Mouse (Mus musculus) lung, adult 2 months (tissue): ENCODE results near the gene Trappc6a. TPM values are rescaled to one million over a fixed set of nuclear protein-coding genes. Genes with fewer than 3 reads are reported as not detected.
A peak's percentile ranks its signal among the peaks of the same experiment; 100 is the strongest.

Experiments used
- DNase-seq: peaks from one replicate; pipeline ENCODE4 v3.0.0; 2022
- H3K4me1 ChIP-seq: fragments of 200-500 bp; 2 replicates; pipeline ENCODE4 v1.6.1; 2011; ENCODE audit warnings: low read length; ENCODE audit not compliant: control insufficient read depth, insufficient read depth
- H3K4me3 ChIP-seq: fragments of 200-500 bp; replicated peaks from 2 replicates; pipeline ENCODE3; 2011; ENCODE audit warnings: low read depth, mild to moderate bottlenecking, control low read depth, low read length; ENCODE audit errors: extremely low read depth
- CTCF ChIP-seq: fragments of 200-500 bp; IDR thresholded peaks from 2 replicates; pipeline ENCODE4 v1.5.1; 2011; ENCODE audit warnings: mild to moderate bottlenecking, low read length, control low read depth; ENCODE audit not compliant: insufficient read depth
- POLR2A ChIP-seq: fragments of 200-500 bp; IDR thresholded peaks from 2 replicates; pipeline ENCODE4 v1.6.1; 2011; ENCODE audit warnings: low read depth, mild to moderate bottlenecking, control low read depth, low read length, borderline replicate concordance; ENCODE audit errors: extremely low read depth
- WGBS: fragments of 180-500 bp; shearing (Covaris S2); methylation state at CpG from one replicate; pipeline ENCODE4 v1.1.7; 2018; 5-methylcytosine and 5-hydroxymethylcytosine counted together
- polyA plus RNA-seq: library from polyadenylated mRNA; depleted of rRNA; stranded (reverse); fragments of >200 nt; gene quantifications from 2 replicates; pipeline ENCODE4 v1.2.3, GENCODE M21; 2012

Trappc6a gene
- polyA plus RNA-seq, 1 experiment: 63.1 TPM

DNA sequence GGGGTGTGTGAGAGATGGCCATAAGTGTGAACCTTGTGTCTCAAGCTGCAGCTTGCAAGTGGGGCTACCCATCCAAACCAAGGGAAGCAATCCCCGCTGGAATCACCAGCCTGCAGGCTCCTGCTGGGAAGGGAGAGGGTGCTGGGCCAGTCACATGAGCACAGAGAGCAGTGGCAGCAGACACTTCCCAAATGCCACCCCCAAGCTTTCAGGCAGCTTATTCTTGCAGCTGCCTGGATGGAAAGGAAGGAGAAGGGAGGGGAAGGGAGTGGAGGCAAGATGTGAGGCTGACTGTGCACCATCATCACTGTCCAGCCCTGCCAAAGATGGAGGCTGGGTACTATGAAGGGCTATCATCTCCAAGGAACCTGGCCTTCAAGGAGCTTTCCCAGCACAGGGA lies 46.0 kb downstream of the Trappc6a start:
- 62% methylated on average over 1 of the region's 1 CpGs for WGBS
- Histone ChIP-seq H3K4me3 (no peak overlapping the region), H3K4me1 (peaks cover 12% of the 10 kb centered on the region)
- TF ChIP-seq POLR2A (no peak), CTCF (no peak)
- no peak for DNase-seq

DNA sequence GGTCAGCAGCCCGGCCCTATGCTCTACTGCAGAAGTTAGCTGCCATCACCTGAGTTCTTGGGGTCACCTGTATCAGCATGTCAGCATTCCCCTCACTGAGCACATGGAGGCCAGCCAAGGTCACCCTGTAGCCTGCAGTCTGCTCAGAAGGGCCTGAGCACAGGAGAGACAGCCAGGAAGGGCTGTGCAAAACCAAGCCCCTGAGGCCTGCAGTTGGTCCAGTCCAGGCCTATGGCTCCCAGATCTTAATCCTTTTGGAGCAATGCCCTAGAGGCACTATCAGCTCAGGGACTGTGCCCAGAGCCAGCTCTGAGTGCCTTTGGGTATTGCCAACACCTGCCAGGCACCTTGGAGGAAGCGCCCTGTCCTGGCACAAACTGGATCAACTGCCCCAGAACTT lies 48.9 kb downstream of the Trappc6a start:
- 76% methylated on average over 2 of the region's 2 CpGs for WGBS
- H3K4me1 ChIP-seq: peaks cover 25% of the 10 kb centered on the region
- no peak for TF ChIP-seq CTCF
- TF ChIP-seq POLR2A: no peak
- no peak for DNase-seq
- no peak overlapping the region for H3K4me3 ChIP-seq

DNA sequence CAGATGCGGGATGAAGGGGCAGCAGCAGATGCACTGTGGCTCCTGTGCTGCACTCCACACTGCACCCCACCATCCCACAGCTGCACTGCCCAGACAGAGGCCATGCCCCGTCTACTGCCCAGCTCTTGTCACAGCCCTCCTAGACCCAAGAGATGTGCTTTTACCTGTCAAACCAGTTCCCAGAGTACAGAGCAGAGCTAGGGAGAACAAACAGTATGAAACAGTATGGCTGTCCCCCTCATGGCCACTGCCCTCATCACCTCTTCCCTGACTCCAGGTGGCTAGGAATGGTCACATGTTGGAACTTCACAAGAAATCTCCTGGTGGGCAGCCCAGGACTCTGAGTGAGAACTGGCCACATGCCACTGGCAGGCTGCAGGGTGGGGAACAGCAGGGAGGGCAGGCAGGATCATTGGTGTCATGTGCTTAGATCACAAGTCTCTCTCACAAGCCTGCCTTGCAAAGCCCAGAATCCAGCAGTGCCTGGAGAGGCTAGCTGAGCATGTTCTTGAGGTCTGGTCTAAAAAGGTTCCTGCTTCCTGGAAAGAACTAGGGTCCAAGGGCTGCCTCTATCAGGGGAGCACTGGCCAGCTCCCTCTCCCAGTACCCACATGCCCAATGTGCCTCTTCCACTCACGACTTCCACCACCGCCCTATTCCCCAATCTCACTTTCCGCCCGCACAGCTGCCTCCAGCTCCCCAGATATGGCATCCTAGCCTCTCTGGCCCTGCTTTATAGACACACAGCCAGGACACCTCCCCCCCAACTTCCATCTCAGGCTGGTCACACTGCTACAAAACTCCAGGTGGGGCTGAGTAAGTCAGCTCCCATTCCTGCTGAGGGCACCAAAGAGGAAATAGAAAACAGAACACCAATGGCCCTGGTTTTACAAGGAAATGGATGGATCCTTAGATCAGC lies 50.0 kb downstream of the Trappc6a start:
- DNase-seq: no peak
- 76% methylated on average over 6 of the region's 6 CpGs for WGBS
- TF ChIP-seq CTCF: no peak
- TF ChIP-seq POLR2A: no peak
- peaks cover 25% of the 10 kb centered on the region for H3K4me1 ChIP-seq
- H3K4me3 ChIP-seq: no peak overlapping the region

DNA sequence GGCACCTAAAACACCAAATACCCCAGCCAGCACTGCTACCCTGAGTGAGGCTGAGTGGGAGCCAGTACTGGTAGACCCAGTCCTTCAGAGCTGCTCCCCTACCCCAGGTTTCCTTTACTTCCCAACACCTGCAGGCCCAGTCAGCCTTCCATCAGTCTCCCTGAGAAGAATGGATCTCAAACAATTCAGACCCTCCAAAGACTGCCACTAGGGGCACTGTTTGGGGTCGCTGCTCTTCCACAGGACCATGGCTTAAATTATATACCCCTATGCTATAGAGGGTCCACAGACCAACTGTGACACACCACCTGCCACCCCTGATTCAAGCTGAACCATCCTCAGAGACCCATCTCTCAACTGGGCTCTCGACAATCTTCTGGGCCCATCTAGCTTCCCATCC lies 50.8 kb downstream of the Trappc6a start:
- Histone ChIP-seq H3K4me1 (peaks cover 25% of the 10 kb centered on the region), H3K4me3 (no peak overlapping the region)
- TF ChIP-seq POLR2A (no peak), CTCF (peak; percentile 31; the same call in 1 of the 2 replicates)
- 44% methylated on average over 2 of the region's 2 CpGs for WGBS
- no peak for DNase-seq

DNA sequence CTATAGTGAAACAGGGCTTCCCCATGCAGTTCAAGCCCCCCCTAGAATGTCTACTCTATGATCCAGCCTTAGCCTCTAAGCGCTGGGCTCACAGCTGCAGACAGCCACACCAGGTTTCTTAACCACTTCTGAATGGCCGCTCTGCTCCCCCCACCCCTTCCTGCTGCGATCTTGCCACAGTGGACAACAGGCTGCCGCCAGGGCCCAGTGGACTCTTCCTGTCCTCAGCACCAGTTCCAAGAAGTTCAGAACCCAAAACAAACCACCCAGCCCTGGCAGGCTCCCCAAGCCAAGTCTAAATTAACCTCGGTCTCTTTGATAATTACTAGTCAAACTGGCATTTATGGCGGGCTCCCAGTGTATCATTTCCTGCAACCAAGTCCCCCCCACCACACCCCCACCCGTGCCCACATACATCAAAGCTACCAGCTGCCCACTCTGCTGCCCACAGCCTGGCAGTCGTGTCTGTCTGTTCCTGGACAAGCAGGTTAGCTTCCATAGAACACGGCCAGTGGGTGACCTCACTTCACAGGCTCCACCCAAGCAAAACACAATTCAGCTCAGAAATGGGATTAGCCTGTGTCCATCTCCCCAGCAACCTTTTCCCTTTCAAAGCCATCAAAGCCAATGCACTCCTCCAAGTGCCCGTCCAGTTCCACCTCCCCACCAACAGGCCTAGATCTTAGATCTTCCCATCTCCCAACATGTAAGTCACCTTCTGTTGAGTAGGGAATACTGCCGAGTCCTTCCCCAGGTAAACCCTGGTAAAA lies 52.5 kb downstream of the Trappc6a start:
- WGBS: 4% methylated on average over 11 of the region's 11 CpGs
- no peak for DNase-seq
- TF ChIP-seq POLR2A (no peak), CTCF (no peak)
- Histone ChIP-seq H3K4me3 (peak overlapping the region; percentile 75), H3K4me1 (peaks cover 25% of the 10 kb centered on the region)

DNA sequence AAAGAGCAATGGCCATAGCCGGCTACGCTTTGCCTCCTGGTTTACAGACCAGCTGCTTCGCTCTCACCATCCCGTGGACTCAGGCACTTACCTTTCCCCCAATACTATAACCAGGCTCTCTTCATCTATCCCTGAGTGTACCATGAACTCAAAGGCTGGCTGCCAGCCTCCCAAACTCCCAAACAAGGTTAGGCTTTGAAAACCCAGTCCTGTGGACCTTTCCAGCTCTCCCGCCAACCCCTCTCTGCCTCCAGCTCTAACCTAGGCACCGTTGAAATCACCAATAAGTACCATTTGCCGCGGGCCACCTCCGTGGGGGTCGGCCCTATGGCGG lies 53.2 kb downstream of the Trappc6a start:
- no peak for TF ChIP-seq POLR2A
- TF ChIP-seq CTCF: no peak
- DNase-seq: no peak
- Histone ChIP-seq H3K4me1 (peaks cover 25% of the 10 kb centered on the region), H3K4me3 (peak overlapping the region; percentile 75)
- WGBS: under 1% methylated on average over 11 of the region's 11 CpGs

DNA sequence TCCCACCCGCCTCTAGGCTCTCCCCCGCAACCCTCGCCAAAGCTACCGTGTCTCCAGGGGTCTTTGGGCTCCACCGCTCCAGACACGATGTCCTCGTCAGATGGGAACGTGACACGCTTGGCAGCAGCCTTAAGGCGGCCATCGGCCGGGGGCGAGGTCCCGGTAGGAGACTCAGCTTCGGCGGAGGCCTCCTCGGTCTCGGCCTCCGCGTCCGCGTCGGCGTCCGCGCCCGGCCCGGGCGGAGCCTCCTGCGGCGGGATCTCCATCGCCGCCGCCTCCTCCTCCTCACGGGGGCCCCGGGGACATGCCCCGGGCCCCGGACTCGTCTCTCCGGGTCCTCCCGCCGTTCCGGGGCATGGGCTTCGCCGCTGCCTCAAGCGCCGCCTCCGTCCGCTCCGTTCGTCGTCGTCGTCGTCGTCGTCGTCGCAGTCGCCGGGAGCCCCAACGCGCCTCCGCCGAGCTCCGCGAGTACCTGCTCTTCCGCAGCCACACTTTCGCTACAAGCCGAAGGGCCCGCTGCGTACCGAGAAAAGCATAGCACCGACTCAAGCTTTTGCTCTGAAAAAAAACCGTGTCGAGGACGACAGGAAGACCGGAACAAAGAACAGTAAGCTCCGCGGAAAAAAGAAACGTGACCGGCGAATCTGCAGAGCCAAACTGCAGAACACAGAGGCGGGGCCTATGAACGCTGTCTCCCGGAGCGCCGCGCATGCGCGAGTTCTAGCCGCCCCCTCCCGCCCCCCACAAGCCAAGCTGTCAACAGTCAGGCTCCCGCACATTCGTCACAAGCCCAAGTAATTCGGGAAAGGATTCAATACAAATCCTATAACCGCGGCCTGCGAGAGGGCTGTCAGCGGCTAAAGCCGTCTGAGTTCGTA lies 53.8 kb downstream of the Trappc6a start:
- H3K4me3 ChIP-seq: peak overlapping the region; percentile 75
- peak; percentile 91 for DNase-seq
- peaks cover 22% of the 10 kb centered on the region for H3K4me1 ChIP-seq
- TF ChIP-seq CTCF: no peak
- peak; percentile 58 for TF ChIP-seq POLR2A
- WGBS: under 1% methylated on average over 101 of the region's 102 CpGs

DNA sequence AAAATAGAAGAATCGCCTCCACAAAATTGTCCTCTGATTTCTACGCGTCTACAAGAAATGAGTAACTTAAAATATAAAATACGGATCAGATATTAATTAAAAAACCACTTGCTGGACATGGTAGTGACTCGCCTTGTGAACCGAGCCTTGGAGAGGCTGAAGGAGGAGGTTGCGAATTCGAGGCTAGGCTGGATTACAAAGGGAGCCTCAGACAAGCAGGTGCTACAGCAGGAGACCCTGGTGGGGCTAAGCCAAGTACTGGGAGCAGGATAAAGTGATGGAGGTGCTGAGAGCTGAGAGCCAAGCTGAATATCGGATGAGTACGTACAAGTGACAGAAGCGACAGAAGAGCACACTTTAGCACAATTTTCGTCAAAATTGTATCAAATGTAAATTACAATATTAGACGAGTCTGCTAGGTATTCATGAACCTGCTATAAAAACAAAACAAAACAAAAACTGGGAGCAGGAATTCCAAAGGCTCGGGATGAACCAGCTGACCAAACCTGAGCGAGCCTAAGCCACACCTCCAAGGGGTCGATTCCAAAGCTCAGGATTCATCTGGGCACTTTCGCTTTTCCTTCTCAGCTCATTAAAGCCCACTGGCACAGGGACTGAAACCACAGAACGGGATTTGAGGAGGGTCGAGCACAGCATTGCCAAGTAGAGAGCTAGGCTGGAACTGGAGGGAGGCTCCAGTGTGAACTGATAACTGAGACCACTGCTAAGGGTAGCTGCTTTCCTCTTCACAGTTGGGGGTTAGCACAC lies 54.6 kb downstream of the Trappc6a start, which contains the start of gene Ppp1r37:
Gene Ppp1r37 (minus strand): TSS at position 434 of the 768 bp plus-strand sequence.
- TF ChIP-seq CTCF (no peak), POLR2A (no peak)
- 2% methylated on average over 19 of the region's 19 CpGs for WGBS
- no peak for DNase-seq
- Histone ChIP-seq H3K4me1 (peaks cover 18% of the 10 kb centered on the region), H3K4me3 (peak within 1 kb of the TSS; percentile 75)
